Mouse (Mus musculus): ENCODE results near the gene Pter.

- TF ChIP-seq POLR2A (IDR thresholded peaks at IDR 0.05; ENCODE audit: insufficient read depth, low read depth, low read length), result no peak
- no peak for TF ChIP-seq CTCF (IDR thresholded peaks at IDR 0.05; ENCODE audit: insufficient read depth, low read depth, low read length)
These were observed 1.8 kb downstream of the Pter start for GRCm38 (mm10) chr2:12925643-12926042.

Measured in olfactory bulb, adult 2 months (tissue).